Mouse (Mus musculus) urinary bladder, adult 2 months (tissue): ENCODE data around the gene Lipc. TPM values are rescaled to one million over a fixed set of nuclear protein-coding genes. Genes with fewer than 3 reads are reported as not detected.

ENCODE experiments used
- DNase-seq: peaks from one replicate; pipeline ENCODE4 v3.0.0; 2022; ENCODE audit warnings: low spot score
- polyA plus RNA-seq: library from polyadenylated mRNA; depleted of rRNA; stranded (reverse); fragments of >200 nt; gene quantifications from 2 replicates; pipeline ENCODE4 v1.2.3, GENCODE M21; 2012; rRNA removed

Gene Lipc
- polyA plus RNA-seq, 1 experiment, result 0.81 TPM

DNA sequence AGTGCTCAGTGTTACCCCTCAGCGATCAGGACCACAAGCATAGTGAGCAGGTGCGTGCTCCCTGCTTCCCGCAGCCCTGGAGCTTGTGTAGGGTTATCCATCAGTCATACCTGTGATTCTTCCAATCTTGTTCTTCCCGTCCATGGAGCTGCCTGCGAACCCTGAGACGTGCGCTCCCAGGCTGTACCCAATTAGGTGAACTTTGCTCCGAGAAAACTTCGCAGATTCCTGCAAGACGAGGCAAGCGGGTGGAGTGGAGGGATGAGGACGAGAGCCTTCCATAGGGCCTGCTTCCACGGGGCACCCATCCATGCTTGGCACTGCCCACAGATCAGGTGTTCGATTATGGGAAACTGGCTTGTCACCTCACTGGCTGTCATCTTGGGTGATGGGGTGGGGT is 133.3 kb downstream of the Lipc start:
- no peak for DNase-seq

DNA sequence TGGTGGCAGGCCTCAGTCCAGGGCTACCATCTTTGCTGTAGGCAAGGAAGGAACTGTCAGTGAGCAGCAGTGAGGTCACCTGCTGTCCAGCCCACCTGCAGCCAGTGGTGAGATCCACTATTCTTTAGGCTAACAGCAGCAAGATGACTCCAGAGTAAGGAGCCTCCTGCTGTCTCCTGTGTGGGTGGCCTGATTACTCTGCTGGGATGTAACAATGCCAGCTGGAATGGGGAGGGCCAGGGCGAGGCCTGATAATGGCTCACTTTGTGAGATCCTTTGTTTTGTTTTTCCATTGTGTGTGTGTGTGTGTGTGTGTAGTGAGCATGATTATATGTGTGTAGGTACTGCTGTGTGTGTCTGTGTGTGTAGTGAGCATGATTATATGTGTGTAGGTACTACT is 134.6 kb downstream of the Lipc start:
- DNase-seq, result no peak

DNA sequence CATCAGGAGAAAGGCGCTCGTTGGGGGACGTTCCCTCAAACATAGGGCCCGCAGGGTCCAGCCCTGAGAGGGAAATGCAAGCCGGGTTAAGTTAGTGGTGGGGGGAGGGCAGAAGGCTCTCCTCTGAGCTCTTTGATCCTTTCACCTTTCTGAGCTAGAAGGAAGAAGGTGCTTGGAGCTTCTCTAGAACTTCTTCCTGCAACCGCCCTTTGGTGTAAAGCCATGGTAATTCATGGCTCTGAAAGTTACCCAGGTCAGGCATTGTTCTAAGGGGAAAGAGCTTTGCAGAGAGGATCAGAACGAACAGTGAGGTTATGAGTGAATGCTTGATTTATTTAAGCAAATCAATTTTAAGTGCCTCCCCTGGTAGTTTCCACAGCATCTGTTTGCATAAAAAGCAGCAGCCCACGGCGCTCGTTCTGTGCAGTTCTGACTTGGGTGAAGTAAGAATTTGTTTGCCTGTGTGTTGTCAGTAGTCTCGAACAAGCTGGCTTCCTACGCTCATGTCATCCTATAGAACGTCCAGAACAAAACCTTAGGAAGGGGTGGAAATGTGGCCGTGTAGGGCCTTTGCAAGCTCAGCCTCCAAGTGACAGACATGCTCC is 135.2 kb downstream of the Lipc start:
- DNase-seq, result no peak

DNA sequence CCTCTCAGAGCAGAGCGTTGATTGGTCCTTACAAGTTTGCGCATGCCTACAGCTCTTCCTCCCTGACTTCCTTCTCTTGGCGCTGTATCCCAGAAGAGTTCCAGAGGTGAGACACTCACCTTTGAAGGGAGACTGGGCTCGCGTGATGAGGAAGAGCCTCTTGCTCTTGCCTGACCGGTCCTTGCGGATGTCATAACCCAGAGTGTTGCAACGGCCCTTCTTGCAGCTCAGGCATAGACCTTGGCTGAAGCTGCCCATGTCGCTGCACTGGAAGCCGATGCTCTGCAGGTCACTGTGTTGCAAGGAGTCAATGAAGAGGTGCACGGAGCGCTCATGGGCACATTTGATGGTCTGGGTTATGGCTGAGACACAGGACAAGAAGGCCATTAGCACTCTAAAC is 139.5 kb downstream of the Lipc start:
- DNase-seq, result no peak

DNA sequence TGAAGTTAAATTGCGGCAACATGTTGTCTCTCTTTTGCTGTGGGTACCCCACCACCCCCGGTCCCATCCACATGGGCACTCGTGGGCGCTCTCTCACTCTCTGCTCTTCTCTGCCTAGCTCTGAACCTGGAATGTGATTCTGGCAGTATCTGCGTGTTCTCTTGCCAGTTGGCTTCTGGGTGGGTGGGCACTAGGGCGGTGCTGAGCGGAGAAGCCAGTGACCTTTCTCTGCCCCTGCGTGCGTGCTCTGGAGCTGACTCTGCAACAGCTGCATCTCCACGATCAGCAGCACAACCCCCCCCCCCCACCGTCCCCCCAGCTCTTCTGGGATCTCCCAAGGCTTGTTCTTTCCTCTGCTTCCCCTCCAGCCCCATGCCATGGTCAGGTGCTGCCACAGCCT is 144.3 kb downstream of the Lipc start:
- no peak for DNase-seq

DNA sequence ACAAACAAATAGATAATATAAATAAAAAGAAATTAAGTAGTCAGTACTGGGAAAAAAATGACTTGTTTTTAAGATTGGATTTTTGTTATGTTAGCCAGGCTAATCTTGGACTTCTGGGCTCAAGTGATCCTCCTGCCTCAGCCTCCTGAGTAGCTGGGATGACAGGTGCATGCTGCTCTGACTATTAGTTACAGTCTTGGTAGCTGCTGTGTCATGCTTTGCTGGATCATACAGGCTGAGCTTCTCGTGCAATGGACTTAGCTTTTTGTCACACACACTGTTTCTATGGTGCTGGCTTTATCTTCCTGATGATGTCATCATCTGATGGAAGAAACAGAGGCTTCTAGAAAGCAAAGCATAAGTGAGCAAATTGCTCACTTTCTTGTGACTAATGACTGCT is 146.0 kb downstream of the Lipc start:
- no peak for DNase-seq

DNA sequence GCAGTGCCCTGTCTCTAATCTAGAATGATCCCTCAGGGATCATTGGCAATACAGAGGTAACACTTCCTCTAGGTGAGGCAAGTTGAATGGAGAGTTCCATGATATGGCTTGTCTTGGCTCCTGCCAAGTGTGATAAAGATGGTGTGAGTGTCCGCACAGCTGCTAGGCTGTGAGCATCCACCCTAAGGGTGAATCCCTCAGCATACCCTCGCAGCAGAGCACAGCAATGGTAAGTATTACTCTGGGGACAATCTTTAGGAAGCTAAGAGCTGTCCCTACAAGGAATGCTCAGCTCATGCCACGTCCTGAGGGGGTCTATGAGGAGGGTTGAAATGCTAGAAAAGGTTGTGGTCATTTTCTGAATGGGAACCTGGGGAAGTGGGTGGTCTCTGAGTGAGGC is 149.2 kb downstream of the Lipc start:
- no peak for DNase-seq

DNA sequence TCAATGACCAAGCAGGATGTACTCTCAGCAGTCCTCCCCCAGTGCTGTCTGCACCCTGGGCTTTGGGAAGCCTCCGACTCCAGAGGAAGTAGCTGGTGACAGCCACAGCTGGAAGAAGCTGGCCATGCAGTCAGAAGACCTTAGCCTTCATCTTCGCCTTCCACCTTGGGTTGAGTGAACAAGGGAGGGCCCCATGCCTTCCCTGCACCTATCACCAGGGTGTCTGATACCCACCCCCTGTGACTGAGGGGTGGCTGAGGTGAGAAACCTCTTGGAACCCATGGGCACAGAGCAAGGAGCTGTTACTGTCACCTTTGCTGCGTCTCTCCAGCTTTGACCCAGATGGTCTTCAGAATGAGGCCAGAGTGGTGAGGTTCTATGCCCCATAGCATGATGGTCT is 150.3 kb downstream of the Lipc start:
- DNase-seq, result no peak

DNA sequence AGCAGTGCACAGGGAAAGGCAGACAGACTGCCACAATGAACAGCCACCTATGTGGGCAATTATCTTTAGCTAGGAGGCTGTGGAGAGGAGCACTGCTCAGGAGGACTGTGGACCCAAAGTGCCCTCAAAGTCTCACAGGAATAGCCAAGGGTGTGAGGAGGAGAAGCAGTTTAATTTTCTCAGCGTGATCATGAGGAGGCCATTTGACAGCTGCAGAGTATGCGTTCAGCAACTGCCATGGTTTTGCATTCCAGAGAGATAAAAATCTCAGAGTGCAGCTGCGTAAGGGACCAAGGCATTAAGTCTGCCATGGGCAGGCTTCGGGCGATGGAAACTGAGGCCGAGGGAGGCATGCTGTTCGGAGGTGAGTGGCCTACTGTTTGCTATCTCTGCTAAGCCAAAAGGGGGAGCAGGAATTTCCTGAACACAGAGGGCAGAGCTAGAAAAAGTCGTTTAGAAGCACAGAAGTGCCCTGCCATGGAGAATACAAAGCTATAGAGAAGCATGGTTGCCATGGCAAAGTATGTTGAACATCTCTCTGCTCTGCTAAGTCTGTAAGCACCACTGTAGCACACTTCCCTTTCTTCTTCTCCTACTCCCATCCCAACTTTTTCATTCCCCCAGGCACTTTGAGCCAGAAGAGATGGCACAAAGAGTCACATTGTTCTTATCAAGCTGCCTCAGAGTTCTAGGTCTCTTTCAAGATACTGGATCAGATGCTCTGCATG is 151.3 kb downstream of the Lipc start:
- no peak for DNase-seq

DNA sequence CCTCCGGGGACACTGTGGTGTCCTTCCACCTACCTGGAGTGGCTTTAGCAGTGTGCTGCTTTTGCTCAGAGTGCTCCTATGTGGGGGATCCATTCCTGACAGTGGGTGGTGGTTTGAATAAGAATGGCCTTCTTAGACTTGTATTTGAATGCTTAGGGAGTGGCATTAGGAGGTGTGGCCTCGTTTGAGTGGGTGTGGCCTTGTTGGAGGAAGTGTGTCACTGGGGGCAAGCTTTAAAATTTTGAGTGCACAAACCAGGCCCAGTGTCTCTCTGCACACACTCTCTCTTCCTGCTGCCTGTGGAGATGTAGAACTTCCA is 156.6 kb downstream of the Lipc start:
- no peak for DNase-seq

DNA sequence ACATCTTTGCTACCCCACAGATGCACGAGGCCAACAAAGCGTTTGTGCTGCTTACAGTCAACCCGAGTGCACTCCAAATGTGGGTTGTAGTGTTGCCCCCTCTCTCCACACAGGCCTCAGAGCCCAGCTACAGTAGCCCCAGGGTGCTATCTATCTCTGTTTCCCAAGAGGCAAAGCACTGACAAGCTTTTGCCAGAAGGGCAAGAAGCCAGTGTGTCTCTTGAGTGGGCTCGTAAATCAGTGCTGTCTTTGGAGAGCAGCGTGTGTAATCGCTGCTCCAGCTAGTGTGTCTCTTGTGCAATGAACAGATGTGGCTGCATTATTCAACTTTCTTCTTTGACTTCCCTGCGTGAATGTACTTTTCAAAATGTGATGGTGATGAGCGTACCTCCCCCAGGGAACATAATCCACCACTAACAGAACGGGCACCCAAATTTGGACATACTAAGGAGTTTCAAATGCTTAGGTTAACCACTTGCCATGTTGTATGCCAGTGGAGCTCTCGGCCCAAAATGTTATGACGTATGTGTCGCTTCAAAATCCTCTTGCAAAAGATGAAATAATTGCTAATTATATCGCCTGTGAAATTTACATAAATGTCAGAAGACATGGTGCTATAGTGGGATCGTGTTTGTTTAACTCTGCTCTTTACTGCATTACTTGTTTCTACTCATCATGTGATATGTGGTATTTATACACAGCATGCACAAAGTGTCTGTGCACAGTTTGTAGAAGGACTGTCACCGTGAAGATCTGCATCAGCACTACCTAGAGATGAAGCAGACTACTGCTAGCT is 157.2 kb downstream of the Lipc start:
- DNase-seq, result no peak

DNA sequence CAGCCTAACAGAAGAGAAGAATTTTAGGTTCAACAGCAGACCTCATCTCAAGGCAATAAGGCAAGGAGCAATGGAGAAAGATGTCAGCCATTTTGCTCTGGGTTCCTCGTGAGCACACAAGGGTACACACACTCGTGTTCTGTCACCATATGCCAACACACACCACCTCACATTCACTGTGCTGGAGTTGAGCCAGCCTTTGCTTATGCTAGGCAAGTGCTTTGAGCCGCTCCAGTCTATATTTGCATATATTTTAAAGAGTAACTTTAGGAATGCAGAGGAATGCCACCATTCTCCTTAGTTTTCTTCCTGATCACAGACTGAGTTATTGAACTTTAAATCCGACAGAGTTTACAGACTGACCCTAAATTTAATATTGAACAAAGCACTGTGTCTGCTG is 161.4 kb downstream of the Lipc start:
- DNase-seq, result no peak

DNA sequence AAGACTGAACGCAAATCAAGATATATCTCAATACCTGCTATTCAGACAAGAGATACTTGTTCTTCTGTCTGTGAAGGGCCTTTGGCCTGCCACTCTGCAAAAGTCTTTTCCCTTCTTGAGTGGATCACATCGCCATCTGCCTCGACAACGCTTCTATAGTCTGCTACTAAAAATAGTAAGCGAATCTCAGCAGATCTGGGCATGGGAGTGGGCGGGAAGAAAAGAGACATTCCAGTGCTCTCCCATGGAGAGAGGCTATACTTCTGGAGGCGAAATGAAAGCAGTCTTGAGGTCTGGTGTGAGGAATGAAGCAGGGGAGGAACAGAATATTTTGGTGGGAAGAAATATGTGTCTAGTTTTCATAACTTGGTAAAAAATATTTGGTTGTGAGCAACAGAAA is 163.3 kb downstream of the Lipc start:
- no peak for DNase-seq

DNA sequence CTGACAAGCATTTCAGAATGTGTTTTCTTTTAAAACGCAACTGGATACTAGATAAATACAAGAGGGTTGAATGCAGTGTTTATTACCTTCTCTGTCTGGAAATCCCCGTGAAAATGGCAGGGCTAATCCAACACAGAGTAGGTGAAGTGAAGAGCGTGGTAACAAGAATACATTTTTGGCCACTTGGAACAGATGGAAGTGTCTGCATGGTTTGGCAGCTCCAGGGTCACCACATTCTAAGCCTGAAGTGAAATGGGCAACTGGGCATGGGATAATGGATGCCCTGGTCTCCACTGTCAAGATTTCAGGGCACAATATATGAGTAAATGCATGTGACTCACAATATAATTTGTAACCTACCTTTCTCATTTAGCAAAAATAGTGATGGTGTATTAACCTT is 169.8 kb downstream of the Lipc start:
- no peak for DNase-seq

DNA sequence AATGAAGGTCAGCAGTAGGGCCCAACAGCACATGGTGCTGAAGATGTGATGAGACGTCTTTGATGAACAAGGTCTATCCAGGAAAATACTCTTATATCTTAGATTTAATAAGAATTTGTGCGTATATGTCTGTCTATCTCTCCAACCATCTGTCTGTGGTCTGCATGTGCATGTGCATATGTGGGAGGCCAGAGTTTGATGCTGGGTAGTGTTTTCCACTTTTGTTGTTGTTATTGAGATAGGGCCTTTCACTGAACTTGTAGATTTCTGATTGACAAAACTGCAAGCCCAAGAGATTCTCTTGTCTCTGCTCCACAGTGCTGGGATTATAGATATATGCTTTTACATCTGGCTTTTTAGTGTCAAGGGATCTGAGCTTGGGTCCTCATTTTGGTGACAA is 176.5 kb downstream of the Lipc start:
- no peak for DNase-seq

DNA sequence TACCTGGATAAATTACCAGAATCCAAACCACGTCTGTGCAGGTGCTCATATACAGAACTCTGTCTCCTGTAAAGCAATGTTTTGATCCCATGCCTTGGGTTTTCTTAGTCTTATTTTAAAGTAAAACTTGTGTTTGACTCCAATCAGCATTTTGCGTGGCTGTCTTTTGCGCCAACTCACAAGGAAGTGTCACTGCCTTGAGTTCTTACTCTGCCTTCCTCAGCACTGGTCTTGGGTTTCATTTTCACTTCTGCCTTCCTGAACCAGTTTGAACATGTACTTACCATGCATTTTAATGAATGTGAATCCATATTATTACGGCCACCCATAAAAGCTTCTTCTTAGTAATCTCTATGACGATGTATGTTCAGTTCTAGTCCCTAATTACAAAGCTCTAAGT is 191.1 kb downstream of the Lipc start:
- no peak for DNase-seq

DNA sequence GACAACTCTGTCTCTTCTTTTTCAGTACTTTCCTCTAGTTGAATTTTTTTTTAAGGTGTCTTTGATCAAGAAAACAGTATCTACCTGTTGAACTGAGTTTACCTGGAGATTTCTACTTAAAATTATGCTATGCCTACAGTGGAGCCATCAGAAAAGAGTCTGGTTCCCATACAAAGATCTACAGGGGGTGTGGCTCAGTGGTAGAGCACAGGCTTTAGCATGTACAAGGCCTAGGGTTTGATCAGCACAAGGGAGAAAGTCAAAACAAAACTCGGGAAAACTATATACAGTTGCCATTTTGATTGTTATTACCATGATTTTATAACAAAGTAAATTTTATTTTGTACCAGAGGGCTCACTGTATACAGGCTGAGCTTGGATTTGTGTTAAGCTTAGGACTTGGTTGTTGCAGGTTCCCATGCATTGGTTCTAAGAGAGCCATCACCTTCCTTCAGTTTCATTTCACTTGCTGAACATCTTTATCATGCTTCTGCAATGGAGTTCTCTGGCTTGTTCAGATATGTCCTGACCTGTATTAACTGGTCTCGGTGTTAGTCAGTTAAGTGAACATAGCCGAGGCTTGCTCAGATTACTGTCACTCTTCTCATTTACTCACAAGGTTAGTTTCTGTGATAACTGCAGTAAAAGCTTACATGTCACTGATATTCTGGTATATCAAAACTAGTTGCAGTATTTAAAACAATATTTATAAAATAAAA is 200.4 kb downstream of the Lipc start:
- no peak for DNase-seq

Other genes with a start within 250 kb of the Lipc start
- gene Aqp9, start 216.5 kb upstream of the Lipc start, polyA plus RNA-seq, result 0.99 and 1.0 TPM in 2 replicates